Mouse (Mus musculus) embryonic facial prominence, embryonic 15.5 days (tissue): ENCODE data around the gene Mymx. TPM values are rescaled to one million over a fixed set of nuclear protein-coding genes. Genes with fewer than 3 reads are reported as not detected.
A peak's percentile ranks its signal among the peaks of the same experiment; 100 is the strongest.

ENCODE experiments used
- ATAC-seq: fragments of 200-750 bp; cut with Nextera tagmentation; 2 replicates; pipeline ENCODE4 v1.8.0; 2017; ENCODE audit warnings: low read depth, moderate TSS enrichment; ENCODE audit not compliant: insufficient number of reproducible peaks, low FRiP score, low TSS enrichment
- H3K27ac ChIP-seq: fragments of 300-500 bp; sonication (generic); replicated peaks from 2 replicates; pipeline ENCODE4 v1.5.1; 2015; ENCODE audit warnings: mild to moderate bottlenecking, inconsistent platforms
- H3K27me3 ChIP-seq: fragments of 300-500 bp; sonication (generic); 2 replicates; pipeline ENCODE4 v1.6.1; 2015; ENCODE audit warnings: inconsistent platforms
- H3K36me3 ChIP-seq: fragments of 300-500 bp; sonication (generic); 2 replicates; pipeline ENCODE4 v1.6.1; 2015; ENCODE audit warnings: mild to moderate bottlenecking, inconsistent platforms
- H3K4me1 ChIP-seq: fragments of 300-500 bp; sonication (generic); 2 replicates; pipeline ENCODE4 v1.6.1; 2015; ENCODE audit warnings: inconsistent platforms
- H3K4me2 ChIP-seq: fragments of 300-500 bp; sonication (generic); replicated peaks from 2 replicates; pipeline ENCODE4 v1.6.1; 2015; ENCODE audit warnings: mild to moderate bottlenecking, inconsistent platforms
- H3K4me3 ChIP-seq: fragments of 300-500 bp; sonication (generic); replicated peaks from 2 replicates; pipeline ENCODE4 v1.5.1; 2015; ENCODE audit warnings: mild to moderate bottlenecking, inconsistent platforms
- H3K9ac ChIP-seq: fragments of 300-500 bp; sonication (generic); 2 replicates; pipeline ENCODE4 v1.6.1; 2015; ENCODE audit warnings: inconsistent platforms
- H3K9me3 ChIP-seq: fragments of 300-500 bp; sonication (generic); replicated peaks from 2 replicates; pipeline ENCODE4 v1.6.1; 2016; ENCODE audit warnings: inconsistent platforms
- WGBS: fragments of 180-500 bp; shearing (Covaris S2); methylation state at CpG from one replicate; pipeline ENCODE4 v1.1.7; 2015; 5-methylcytosine and 5-hydroxymethylcytosine counted together
- polyA plus RNA-seq: library from polyadenylated mRNA; unstranded; fragments of >200 nt; fragmentation: Nextera tagmentation; extraction: Ambion mirVana; gene quantifications from 2 replicates; pipeline ENCODE4 v1.2.1, GENCODE M21; 2015

Mymx gene
- polyA plus RNA-seq, 1 experiment from 2014 or later = 29.9 TPM

DNA sequence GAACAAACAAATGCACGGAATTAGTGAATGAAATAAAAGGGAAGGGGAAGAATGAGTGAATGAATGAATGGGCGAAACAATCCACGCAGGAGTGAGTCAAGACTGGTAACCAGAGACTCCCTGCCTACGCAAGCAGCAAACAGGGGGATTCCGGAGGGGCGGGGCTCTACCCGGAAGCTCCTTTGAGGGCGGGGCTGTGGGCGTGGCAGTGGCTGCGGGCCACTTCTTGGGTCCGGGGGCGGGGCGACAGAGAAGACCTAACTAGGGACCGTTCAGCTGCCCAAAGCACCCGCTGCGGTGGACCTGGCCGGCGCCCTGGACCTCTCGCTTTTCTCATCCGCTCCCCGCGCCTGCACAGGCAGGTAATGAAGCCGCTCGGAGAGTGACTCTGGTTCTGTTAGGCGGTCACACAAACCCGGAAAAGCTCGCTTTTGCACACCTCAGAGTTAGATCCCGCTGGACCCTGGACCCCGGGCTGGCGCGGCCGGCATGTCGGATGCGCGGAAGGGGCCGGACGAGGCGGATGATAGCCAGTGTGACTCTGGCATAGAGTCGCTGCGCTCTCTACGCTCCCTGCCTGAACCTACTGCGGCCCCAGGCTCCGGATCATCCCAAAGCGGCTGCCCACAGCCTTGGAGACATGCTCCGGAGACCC is 46.3 kb downstream of the Mymx start, which contains the start of gene Nfkbie:
Gene Nfkbie (plus strand): TSS at position 252 of the 655 bp plus-strand sequence.
- WGBS = under 1% methylated on average over 45 of the region's 45 CpGs
- H3K9ac ChIP-seq = peak within 1 kb of the TSS; percentile 35
- no peaks in the 10 kb centered on the region for H3K9me3 ChIP-seq
- H3K36me3 ChIP-seq = no peaks in the 10 kb centered on the region
- peaks cover 28% of the 10 kb centered on the region for H3K27me3 ChIP-seq
- no peak within 1 kb of the TSS for H3K27ac ChIP-seq
- H3K4me3 ChIP-seq = peak within 1 kb of the TSS; percentile 67
- peaks cover 23% of the 10 kb centered on the region for H3K4me1 ChIP-seq
- ATAC-seq = peak; percentile 71
- H3K4me2 ChIP-seq = peak within 1 kb of the TSS; percentile 95

DNA sequence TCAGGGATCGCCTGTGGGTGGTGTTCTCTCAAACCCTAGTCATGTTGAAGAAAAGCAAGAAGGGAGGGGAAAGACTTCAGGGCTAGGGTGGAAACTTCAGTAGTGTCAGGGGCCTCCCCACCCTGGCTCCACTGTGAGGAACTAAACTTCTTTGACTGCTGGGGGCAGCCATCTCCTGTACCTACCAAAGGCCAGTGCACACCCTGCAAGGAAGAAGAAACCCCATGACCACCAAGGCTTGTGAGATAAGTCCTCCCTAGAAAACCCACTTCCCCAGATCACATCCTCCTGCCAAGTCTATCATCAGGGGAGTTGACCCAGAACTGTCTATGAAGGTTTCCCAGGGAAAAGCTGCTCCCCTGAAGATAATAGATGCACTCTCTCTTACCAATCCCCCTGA is 47.5 kb downstream of the Mymx start:
- Histone ChIP-seq H3K27ac (no peak overlapping the region), H3K9me3 (no peaks in the 10 kb centered on the region), H3K27me3 (peaks cover 29% of the 10 kb centered on the region), H3K4me3 (no peak overlapping the region), H3K36me3 (no peaks in the 10 kb centered on the region), H3K4me2 (no peak overlapping the region), H3K9ac (no peak overlapping the region), H3K4me1 (peaks cover 27% of the 10 kb centered on the region)
- no peak for ATAC-seq
- WGBS = 70% methylated on average over 1 of the region's 1 CpGs

DNA sequence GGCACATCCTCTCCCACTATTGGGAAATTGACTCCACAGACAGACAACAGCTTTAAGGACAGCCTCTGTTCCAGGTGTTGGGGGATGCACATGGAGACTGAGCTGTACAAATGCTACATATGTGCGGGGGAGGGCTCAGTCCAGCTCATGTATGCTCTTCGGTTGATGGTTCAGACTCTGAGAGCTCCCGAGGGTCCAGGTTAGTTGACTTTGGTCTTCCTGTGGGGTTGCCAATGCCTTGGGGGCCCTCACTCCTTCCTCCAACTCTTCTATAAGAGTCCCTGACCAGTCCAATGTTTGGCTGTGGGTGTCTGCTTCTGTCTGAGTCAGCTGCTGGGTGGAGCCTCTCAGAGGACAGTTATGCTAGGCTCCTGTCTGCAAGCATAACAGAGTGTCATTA is 48.8 kb downstream of the Mymx start:
- no peak overlapping the region for H3K27ac ChIP-seq
- no peak overlapping the region for H3K4me3 ChIP-seq
- 71% methylated on average over 3 of the region's 3 CpGs for WGBS
- no peaks in the 10 kb centered on the region for H3K9me3 ChIP-seq
- H3K36me3 ChIP-seq = no peaks in the 10 kb centered on the region
- H3K9ac ChIP-seq = no peak overlapping the region
- no peak for ATAC-seq
- no peak overlapping the region for H3K4me2 ChIP-seq
- peaks cover 32% of the 10 kb centered on the region for H3K4me1 ChIP-seq
- H3K27me3 ChIP-seq = peaks cover 30% of the 10 kb centered on the region

DNA sequence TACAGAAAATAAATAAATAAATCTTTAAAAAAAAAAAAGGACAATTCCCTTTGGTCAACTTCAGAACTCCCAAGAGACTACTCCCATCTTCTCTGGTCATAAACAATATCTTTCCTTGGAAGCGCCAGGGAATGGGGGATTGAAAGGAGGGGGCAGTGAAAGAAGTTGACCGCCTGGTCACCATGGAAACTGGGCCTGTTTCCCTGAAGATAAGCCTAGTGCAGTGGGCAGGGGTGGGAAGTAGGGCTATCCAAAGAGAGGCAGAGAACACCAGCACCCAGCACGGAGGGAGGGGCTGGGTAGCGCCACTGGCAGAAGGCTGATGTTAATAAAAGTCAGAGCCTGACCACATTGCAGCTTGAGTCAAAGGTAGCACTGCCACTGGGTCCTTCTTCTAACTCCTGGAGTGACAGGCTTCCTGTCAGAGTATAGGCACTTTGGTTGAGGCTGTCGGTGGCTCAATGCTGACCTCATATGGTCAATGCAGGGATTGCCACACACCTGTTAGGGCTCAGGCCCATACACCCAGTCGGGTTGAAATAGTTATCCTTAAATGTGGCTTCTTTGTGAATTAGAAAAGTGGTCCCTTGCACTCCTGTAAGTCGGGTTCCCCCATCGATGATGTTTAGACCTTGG is 50.0 kb downstream of the Mymx start:
- H3K27me3 ChIP-seq = peaks cover 37% of the 10 kb centered on the region
- H3K36me3 ChIP-seq = no peaks in the 10 kb centered on the region
- H3K4me2 ChIP-seq = no peak overlapping the region
- H3K4me1 ChIP-seq = peaks cover 21% of the 10 kb centered on the region
- H3K9ac ChIP-seq = no peak overlapping the region
- WGBS = 7% methylated on average over 8 of the region's 8 CpGs
- ATAC-seq = no peak
- no peak overlapping the region for H3K27ac ChIP-seq
- H3K4me3 ChIP-seq = no peak overlapping the region
- no peaks in the 10 kb centered on the region for H3K9me3 ChIP-seq

DNA sequence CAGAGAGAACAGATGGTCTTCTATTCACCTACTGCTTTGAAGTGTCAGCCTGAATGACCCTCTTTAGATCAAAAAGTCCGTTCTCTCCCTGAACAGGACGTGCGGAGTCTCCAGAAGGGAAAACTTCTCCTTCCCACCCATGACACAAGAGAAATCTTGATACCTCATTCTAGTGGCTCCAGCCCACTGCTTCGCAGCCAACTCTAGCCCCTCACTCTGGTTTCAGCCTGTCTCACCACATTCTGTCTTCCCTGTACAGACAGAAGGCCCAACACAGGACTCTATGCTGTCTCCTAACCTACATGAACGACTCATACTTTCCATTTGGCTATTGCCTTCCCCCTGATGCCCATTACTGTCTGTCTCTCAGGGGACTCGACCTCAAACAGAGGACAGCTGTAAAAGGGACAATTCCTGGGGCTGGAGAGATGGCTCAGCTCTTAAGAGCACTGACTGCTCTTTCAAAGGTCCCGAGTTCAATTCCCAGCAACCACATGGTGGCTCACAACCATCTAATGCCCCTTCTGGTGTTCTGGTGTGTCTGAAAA is 50.6 kb downstream of the Mymx start:
- no peak overlapping the region for H3K4me2 ChIP-seq
- no peak overlapping the region for H3K27ac ChIP-seq
- H3K9me3 ChIP-seq = no peaks in the 10 kb centered on the region
- WGBS = 57% methylated on average over 7 of the region's 7 CpGs
- no peak overlapping the region for H3K4me3 ChIP-seq
- H3K4me1 ChIP-seq = peaks cover 17% of the 10 kb centered on the region
- no peaks in the 10 kb centered on the region for H3K36me3 ChIP-seq
- no peak overlapping the region for H3K9ac ChIP-seq
- H3K27me3 ChIP-seq = peaks cover 37% of the 10 kb centered on the region
- ATAC-seq = no peak

Other genes starting within 250 kb of the Mymx start
- gene Cdc5l, start 168.4 kb downstream of the Mymx start, polyA plus RNA-seq = 56.4 and 65.7 TPM in 2 replicates
- gene Spats1, start 126.7 kb downstream of the Mymx start, polyA plus RNA-seq = 0.46 and 0.81 TPM in 2 replicates
- gene Aars2, start 95.3 kb downstream of the Mymx start, polyA plus RNA-seq = 15.8 and 16.6 TPM in 2 replicates
- gene Tcte1, start 78.7 kb downstream of the Mymx start, polyA plus RNA-seq = 3.2 and 6.2 TPM in 2 replicates
- gene Tmem151b, start 52.4 kb downstream of the Mymx start, polyA plus RNA-seq = 3.9 and 4.7 TPM in 2 replicates
- gene Nfkbie, start 46.4 kb downstream of the Mymx start, polyA plus RNA-seq = 5.5 and 6.3 TPM in 2 replicates
- 133 and 139 TPM in 2 replicates for gene Slc35b2, start 38.2 kb downstream of the Mymx start, polyA plus RNA-seq
- 1,563 and 1,577 TPM in 2 replicates for gene Hsp90ab1, start 28.8 kb downstream of the Mymx start, polyA plus RNA-seq
- gene Slc29a1, start 2.5 kb downstream of the Mymx start, polyA plus RNA-seq = 92.7 and 99.7 TPM in 2 replicates
- gene Capn11, start 57.2 kb upstream of the Mymx start, polyA plus RNA-seq = 0.71 and 0.77 TPM in 2 replicates
- gene Mrpl14, start 84.2 kb upstream of the Mymx start, polyA plus RNA-seq = 157 and 165 TPM in 2 replicates
- 45.8 and 52.4 TPM in 2 replicates for gene Tmem63b, start 84.8 kb upstream of the Mymx start, polyA plus RNA-seq
- 0.49 TPM in 1 of 2 replicates, not detected in the other for gene 1600014C23Rik, start 131.7 kb upstream of the Mymx start, polyA plus RNA-seq